Mouse (Mus musculus) bone marrow macrophage, adult 2 months (primary cell): ENCODE measurements around the gene Gpr22.

Experiments
- CTCF ChIP-seq: IDR thresholded peaks from 2 replicates; pipeline ENCODE4 v1.5.1; 2012; ENCODE audit warnings: low read depth, mild to moderate bottlenecking, low read length, moderate library complexity
- POLR2A ChIP-seq: IDR thresholded peaks from 2 replicates; pipeline ENCODE4 v1.6.1; 2012; ENCODE audit warnings: mild to moderate bottlenecking, low read depth, low read length, borderline replicate concordance

- TF ChIP-seq CTCF (no peak), POLR2A (no peak)
These were observed 13.0 kb downstream of the Gpr22 start for GRCm38 (mm10) chr12:31700623-31701347.
